Mouse (Mus musculus): ENCODE data around the gene Ccdc28b.

Ccdc28b gene
- long read RNA-seq, experiment 1, transcript Ccdc28b-201 (6 exons, 879 nt): major isoform, 8 of 13 reads
- long read RNA-seq, experiment 1, partial matches to known transcripts: 0 of 13 reads
- long read RNA-seq, experiment 1, other reads (novel, unspliced or antisense): 5 of 13 reads
- long read RNA-seq, experiment 2, transcript Ccdc28b-201 (6 exons, 879 nt): major isoform, 5 of 11 reads
- long read RNA-seq, experiment 2, partial matches to known transcripts: 2 of 11 reads
- long read RNA-seq, experiment 2, other reads (novel, unspliced or antisense): 1 of 11 reads

DNA sequence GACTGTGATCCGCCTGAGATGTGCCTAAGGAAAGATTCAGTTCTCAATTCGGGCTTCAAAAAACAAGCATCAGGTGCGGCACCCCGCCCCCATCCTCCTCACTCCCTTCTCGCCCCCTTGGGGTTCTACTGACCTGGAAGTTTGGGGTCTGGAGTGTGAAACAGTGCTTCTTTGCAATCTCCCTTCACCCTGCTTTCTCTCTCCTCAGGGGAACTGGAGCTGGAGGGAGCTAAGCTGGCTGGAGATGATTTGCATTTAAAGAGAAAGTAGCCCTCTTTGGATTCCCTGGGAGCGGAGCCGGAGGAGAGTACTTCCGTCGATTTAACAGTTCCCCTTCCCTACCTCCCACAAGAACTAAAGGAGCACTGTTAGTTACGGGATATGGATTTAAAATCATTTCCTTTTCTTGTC is at the start of gene Ccdc28b:
Ccdc28b (minus strand) TSS at position 267 of the 411 bp plus-strand sequence.
- intact Hi-C loops (cut with DNase I): no loop called here

DNA sequence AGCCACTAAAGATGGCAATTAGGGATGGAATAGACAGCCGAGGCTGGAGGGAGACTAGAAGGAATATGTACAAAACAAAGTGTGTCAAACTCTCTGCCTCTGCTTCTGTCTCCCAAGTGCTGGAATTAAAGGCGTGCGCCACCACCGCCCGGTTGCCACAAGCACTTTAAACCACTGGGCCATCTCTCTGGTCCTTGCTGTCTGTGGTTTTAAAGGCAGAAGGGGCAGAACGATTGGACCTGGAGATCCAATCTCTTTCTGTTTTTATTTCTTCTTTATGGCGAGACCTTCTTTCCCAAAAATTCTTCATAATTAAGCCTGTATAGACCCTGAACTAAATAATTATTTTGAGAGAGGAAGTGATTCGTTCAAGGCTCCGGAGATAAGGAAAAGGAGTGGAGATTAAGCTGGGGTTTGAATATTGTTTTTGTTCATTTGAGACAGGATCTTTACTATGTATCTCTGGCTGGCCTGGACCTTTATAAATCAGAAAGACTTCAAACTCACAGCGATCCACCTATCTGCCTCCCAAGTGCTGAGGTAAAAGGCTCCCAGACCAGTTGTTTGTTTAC is 49.2 kb upstream of the Ccdc28b start:
- intact Hi-C loops (cut with DNase I): no loop called here

DNA sequence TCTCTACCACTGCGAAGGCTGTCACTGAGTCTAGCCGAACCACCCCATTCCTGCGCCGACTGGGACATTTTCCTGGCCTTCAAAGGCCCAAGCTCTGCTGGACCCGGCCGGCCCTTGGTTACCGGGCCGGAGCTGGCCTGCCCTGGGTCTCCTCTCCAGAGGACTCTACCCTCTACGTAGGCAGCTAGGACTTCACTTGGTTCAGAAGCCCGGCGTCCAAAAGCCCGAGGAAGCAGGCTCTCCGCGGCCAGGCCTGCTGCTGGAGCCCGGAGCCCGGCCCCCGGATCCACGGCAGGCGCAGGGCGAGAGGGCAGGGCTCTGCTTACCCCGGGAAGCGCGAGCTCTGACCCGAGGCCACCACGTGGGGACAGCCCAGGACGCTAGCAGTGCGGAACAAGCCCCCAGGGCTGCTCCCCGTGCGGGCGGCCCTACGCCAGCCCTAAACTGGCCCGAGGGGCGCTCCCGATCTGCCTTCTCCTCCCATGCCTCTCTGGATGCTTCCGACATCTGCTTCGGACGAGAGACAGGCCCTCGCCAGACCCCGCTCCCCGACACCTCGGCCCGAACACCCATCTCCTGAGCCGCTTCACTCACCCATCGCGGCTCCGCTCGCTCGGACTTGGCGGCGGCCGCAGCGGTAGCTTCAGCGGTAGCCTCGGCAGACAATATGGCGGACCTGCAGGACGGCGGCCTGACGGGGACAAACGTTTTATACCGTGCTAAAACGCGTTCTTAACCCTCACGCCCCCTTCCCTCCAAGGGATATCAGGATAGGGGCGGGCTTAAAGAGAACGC is 48.5 kb upstream of the Ccdc28b start, which contains the start of gene Kpna6:
Kpna6 (minus strand) TSS at position 685 of the 795 bp plus-strand sequence.
- intact Hi-C loops (cut with DNase I): no loop called here

DNA sequence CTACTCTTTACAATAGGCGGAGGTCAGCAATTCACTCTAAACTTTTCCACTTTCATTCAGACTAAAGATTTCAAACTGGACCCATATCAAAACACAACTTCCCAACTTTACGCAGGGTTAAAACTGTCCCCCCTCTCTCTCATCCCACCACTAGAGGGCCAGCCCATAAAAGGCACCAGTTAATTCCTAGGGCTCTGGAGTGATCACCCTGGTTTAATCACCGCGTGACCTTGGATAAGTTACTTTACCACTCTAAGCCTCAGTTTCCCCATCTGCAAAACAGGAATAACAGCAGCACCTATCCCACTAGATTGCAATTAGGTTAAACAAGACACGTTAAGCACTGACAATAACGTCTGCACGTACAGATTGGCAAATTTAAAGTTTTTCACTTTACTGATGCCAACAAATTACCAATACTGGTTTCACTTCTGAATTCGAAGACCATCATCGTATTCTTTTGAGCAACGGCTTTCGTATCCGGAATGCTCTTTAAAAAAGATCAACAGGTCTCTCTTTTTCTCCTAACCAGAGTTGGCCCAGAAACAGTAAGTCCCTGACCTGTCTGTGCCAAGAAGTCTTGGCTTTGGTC is 47.8 kb upstream of the Ccdc28b start:
- intact Hi-C loops (cut with DNase I): no loop called here

DNA sequence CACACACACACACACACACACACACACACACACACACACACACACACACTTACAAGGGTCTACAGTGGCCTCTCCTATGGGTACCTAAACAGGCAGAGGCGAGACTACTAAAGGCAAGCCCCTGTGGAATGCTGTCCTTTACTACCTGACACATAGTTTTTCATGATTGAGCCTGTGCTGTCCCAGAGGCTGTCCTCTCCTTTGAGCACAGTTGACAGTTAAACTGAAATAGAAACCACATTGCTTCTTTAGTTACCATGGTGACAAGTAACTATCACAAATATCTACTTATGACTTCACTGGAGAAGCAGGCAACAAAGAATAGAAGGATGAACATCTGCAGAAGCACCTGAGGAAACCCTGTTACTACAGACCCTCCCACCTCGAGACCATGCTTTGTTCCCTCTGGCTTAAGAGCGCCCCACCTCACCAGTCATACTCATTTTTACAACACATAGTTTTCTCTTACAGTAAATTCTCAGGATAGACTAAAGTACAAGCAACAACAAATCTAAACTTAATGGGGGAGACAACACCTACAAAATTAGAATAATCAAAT is 38.6 kb upstream of the Ccdc28b start:
- intact Hi-C loops (cut with DNase I): no loop called here

DNA sequence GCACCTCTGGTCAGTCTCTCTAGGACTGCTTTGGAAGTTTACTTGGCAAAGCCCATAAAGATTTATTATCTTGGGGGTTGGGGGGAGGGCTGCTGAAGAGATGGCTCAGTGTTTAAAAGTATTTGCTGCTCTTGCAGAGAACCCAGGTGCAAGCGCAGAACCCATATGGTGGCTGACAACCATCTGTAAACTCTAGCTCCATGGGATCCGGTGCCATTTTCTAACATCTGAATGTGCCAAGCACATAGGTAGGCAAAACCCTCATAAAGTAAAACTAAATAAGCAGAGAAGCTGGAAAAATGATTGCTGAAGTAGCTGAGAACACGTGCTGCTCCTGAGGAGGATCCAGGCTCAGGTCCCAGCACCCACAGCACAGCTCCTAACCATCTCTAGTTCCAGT is 37.8 kb upstream of the Ccdc28b start:
- intact Hi-C loops (cut with DNase I): no loop called here

DNA sequence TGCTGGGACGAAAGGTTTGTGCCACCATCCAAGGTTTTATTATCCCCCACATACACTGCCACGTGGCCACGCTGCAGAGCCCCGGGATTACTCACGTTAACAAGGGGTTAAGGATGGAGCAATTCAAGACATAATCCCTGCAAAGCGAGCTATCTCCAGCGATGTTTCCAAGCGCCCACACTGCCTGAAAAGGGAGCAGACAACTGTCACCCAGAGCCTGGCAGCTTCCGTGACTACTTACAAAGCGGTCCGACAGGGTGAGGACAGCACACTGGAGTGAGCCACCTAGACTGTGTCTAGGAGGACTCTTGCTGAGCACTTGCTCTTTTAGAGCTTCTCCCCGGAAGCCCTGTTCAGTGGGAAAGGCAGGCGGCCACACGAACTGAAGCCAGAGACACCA is 31.0 kb upstream of the Ccdc28b start:
- intact Hi-C loops (cut with DNase I): no loop called here

DNA sequence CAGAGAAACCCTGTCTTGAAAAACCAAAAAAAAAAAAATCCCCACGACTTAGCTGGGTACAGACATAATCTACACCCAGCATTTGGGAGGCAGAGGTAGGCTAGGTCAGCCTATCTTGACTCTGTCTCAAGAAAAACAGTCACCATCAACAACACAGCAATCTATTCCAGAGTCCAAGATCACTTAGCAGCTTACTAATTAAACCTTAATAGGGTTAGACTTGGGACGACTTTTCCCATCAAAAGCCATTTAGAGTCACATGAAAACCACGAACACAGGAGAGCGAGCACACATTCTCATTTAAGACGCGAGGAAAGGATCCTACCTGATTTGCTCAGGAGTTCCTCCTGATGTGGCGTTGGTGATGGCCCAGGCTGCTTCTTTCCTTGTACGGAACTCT is 26.6 kb upstream of the Ccdc28b start:
- intact Hi-C loops (cut with DNase I): no loop called here

DNA sequence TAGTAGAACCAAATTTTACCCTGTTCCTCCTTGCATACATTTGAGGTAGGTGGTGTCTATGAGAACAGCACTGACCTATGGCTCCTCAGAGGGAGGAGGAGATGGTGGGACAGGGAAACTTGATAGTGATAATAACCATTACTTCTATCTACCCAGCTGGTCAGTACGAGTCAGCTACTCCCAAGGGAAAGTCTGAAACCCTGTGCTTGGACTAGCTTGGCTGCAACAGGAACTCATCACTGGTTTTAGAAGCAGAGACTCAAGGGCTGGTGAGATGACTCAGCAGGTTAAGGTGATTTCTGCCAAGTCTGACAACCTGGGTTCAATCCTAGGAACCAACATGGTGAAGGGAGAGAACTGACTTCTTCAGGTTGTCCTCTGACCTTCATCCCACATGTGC is 24.9 kb upstream of the Ccdc28b start:
- intact Hi-C loops (cut with DNase I): no loop called here

DNA sequence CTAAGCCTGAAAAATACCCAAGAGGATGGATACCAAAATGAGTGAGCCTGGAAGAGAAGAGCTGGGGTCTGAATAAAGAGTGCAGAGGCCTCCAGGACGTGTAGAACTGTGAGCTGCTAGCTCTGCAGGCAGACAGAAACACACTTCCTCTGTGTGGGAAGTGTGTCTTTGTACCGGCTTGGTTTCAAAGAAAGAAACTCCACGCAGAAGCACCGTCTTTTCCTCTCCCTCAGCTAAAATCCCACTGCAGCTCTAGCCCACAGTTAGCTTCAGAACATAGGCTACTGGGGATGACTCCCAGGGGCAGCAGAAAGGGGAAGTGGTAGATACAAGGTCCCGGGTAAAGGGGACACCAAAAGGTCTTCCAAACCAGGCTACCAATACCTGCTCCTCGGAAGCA is 21.5 kb upstream of the Ccdc28b start:
- intact Hi-C loops (cut with DNase I): no loop called here

DNA sequence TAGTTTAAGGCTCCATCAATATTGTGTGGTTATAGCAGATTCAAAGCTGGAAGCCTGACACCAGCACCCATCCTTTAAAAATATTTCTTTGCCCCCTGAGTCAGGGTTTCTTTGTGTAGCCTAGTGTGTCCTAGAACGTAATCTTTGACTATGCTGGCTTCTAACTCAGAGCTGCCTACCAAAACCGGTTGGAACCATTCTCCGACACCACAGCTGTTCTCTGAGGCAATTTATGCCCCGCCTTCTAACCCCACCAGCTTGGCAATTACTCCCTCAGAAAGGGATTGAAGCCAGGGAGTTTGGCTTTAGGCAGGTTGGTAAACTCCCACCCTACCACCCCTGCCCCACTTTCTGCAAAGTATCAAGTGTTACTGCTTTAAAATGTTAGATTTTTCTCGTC is 18.0 kb upstream of the Ccdc28b start:
- intact Hi-C loops (cut with DNase I): no loop called here

DNA sequence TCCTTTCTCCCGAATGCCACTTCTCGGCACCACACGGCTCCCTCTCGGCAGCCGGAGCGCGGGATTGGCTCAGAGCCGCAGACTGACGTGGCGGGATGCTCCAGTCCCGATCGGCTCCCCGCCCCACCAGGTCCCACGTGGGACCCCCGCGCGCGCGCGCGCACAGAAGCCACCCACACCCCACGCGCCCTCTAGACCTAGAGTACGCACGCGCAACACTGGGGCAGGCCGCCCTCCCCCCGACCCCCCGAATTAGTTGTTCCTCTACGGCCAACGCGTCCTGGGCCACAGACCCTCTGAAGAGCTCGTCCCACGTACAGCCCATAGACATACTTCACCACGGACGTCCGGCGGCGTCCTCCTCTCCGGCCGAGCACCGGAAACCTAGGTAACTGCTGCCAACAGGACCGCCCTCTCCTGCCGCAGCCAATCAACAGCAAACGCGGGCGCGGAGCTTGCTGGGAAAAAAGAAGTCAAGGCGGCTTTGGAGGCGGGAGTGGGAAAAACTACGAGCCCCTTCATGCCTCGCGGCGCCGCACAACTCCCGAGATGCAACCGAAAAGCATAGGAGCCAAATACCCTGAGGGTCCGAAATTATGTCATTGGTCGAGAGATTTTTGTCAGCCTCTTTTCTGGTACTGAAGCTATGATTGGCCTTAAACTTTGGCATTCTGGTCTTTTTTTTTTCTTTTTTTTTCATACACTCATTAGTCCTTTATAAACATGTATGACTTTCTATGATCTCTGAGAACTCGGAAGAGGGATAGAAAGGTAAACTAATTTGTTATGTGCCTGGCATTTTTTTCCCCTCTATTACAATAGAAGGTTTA is 17.1 kb upstream of the Ccdc28b start, which contains the start of gene Txlna:
Txlna (minus strand) TSS at position 428 of the 830 bp plus-strand sequence.
- intact Hi-C loops (cut with DNase I): no loop called here

DNA sequence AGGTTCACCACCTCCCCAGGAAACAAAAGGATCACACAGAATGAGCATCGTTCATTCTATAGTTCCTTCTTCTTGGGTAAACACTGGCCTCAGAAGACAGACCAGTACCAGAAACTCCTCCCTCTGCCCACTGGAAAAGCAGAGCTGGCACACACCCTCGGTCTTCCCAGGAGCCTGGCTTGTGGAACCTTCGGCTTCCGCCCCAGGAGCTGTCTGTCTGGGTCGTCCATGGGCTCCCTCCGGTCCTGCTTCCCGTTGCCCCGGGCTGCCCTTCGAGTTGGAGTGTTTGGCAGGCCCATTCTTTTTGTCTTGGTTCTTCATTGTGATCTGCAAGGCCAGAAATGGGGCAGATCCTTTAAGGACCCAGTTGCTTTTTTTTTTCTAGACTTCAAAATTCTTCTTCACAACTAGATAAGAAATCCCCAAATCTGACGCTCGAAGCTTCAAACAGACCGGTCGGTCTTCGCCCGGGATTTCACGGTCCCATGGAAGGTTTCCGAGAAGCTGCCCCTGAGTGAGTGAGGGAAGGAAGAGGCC is 16.4 kb upstream of the Ccdc28b start:
- intact Hi-C loops (cut with DNase I): no loop called here

DNA sequence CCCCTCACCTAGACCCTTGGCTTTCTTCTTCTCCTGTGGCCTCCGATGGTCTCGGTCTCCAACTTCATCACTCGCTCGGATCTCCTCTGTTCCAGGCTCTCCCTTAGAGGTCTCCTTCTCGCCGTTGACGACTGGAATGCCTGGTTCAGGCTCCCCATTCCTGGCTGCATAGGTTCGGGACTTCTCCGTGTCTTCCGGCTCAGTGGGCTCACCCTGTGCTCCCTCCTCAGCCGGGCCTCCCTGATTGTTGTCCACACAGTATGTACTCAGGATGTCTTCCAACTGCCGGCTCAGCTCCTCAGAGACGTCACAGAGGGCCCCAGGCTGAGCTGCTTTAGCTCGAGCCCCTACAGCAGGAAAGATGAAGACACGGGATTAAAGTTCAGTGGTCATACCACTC is 15.5 kb upstream of the Ccdc28b start:
- intact Hi-C loops (cut with DNase I): no loop called here

DNA sequence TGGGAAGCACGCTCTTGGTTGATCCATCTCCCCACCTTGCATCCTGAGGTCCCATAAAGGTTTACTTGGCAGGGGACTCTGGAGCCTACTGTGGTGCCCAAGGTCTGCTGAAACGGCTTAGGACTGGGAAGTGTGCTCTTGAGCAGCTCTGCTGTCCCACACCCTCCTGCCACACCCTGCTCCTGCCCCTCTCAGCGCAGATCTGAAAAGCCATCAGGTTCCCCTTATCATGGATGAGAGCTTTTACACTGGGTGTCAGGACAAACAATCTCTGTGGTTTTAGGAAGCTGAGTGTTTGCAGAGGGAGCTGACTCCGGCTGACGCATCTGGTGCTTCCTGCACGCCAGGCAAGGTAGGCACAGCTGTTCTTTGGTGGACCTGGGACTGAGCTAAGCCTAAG is 10.1 kb upstream of the Ccdc28b start:
- intact Hi-C loops (cut with DNase I): no loop called here

DNA sequence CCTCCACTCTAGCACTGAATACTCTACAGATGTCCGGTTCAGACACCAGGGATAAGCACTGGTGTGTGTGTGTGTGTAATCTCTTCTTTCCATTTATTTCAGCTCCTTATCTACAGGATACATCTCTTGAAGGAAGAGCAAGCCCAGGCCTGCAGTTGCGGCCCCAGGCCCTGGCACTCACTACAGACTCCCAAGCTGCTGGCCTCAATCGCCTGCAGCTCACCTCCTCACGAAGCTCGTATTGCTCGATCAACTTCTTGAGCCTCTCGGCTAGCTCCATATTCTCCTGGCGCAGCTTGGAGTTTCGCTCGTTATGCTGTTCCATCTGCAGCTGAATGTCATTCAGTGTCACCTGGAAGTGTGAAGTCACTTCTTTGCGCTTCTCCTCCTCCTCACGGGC is 8.1 kb upstream of the Ccdc28b start:
- intact Hi-C loops (cut with DNase I): no loop called here

DNA sequence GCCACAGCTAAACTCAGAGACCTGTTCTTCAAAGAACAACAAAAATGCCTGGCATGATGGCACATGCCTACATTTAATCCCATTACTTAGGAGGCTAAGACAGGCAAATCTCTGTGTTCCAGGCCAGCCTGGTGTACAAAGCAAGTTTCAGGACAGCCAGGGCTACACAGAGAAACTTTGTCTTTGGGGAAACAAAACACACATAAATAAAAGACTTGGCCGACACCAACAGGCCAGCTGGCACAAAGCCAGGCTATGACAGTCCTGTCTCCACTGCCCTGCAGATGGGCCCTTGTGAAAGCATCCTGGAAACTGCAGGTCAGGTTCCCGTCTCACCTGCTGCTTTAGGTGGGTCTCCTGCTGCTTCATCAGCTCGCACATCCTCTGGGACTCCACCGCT is 7.2 kb upstream of the Ccdc28b start:
- intact Hi-C loops (cut with DNase I): no loop called here

DNA sequence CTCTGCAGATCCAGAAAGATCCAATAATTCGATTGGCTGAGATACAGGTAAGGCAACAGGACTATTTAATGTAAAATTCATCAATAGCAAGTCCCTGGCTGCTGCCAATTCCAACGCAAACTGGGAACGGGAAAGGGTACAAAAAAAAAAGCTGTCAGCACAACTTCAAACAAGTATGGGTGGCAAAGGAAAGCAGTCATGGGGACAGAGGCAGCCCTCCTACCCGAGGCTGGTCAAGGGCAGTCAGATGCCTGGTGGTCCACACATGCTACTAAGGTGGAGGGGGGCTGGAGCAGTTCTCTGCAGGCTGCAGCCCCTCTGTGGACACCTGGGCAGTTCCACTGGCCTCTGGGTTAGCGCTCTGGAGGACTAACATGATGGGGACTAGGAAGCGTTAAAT is 2.3 kb upstream of the Ccdc28b start:
- intact Hi-C loops (cut with DNase I): no loop called here

DNA sequence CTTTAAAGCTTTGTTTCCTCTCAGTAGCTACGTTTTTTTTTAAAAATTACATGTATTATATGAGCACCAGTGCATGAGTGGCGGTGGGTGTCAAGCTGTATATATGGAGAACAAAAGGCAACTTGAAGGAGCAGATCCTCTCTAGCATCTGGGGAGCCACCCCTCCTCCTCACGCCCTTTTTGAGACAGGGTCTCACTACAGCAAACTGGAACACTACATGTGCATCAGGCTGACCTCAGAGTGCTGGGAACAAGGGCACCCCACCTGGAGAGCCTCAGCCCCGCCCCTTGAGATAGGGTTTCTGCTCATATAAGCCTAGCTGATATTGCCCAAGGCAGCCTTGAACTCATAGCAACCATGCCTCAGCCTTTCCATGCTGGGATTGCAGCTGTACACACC is 1.7 kb upstream of the Ccdc28b start:
- intact Hi-C loops (cut with DNase I): no loop called here

DNA sequence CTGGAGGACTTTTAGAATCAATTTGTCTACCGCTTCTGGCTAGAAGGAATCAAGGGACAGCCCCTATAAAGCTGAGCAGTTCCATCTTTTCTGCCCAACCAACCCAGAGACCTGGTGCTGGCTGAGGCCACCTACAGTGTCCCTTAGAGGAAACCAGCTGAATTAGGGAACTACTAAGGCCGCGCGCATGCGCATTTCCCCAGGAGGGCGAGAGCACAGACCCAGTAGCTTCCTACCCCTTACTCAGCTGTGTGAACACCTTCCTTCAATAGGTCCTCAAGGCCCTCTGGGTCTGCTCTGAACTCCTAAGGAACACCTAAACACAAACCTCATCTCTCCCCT is 1.3 kb upstream of the Ccdc28b start:
- intact Hi-C loops (cut with DNase I): no loop called here
